ENCODE assay signal across 1 mouse cellular context in genomic region chr11:115300745-115301144, GRCm38 (mm10).
TF ChIP-seq lines count a peak whose summit lies in the region.

No protein-coding gene starts in this region.

TF ChIP-seq in ES-E14, 5 proteins besides CTCF, POLR2A, EP300 and RAD21 (continued from another document):
- no peak for TF ChIP-seq HCFC1 (IDR thresholded peaks at IDR 0.05; ENCODE audit: borderline replicate concordance, insufficient read depth, low read length)
- no peak for TF ChIP-seq CHD2 (IDR thresholded peaks at IDR 0.05; ENCODE audit: low read depth, low read length)
- 0 out of 2 replicates have a peak, but pooled peaks have one; percentile 8 for TF ChIP-seq ZC3H11A (IDR thresholded peaks at IDR 0.05; ENCODE audit: borderline replicate concordance, low read depth, low read length)
- TF ChIP-seq ZNF384 (IDR thresholded peaks at IDR 0.05; ENCODE audit: low read depth, low read length) = no peak
